Mouse (Mus musculus) left cerebral cortex, adult 18-20 months (tissue): ENCODE results near the gene Pgap2. TPM values are rescaled to one million over a fixed set of nuclear protein-coding genes. Genes with fewer than 3 reads are reported as not detected.

ENCODE experiments used
- DNase-seq, 2 experiments: peaks; one replicate each; pipeline ENCODE4 v3.0.0; 2021 to 2022; ENCODE audit warnings: low spot score in 2 of 2, mixed read lengths in 1 of 2
- total RNA-seq, 2 experiments: library from RNA; stranded (reverse); gene quantifications; 2 replicates each; pipeline ENCODE4 v1.2.3; 2021

Gene Pgap2
- total RNA-seq, 2 experiments from 2014 or later = 20.5 to 21.2 TPM

GRCm38 (mm10) chr7:102239591-102239990 lies 29.6 kb downstream of the Pgap2 start:
- no peak for DNase-seq

GRCm38 (mm10) chr7:102242371-102242770 lies 32.4 kb downstream of the Pgap2 start:
- DNase-seq = no peak

GRCm38 (mm10) chr7:102242917-102243316 lies 32.9 kb downstream of the Pgap2 start:
- DNase-seq = no peak

- DNase-seq = no peak
Measured at GRCm38 (mm10) chr7:102243870-102244269, 33.9 kb downstream of the Pgap2 start.

GRCm38 (mm10) chr7:102244782-102245535 lies 35.0 kb downstream of the Pgap2 start:
- DNase-seq = no peak

GRCm38 (mm10) chr7:102245775-102246174 lies 35.8 kb downstream of the Pgap2 start:
- DNase-seq = no peak

- no peak for DNase-seq
Measured at GRCm38 (mm10) chr7:102246265-102246664, 36.3 kb downstream of the Pgap2 start.

- DNase-seq = no peak
Measured at GRCm38 (mm10) chr7:102246956-102247797, 37.2 kb downstream of the Pgap2 start.

GRCm38 (mm10) chr7:102248691-102249404 lies 38.8 kb downstream of the Pgap2 start:
- no peak for DNase-seq

GRCm38 (mm10) chr7:102249531-102249895 lies 39.5 kb downstream of the Pgap2 start:
- DNase-seq = peak in 1 of 2 experiments; percentile 22

GRCm38 (mm10) chr7:102249896-102250630 lies 40.1 kb downstream of the Pgap2 start:
- DNase-seq = peak; percentile 38 to 67

GRCm38 (mm10) chr7:102250631-102251214 lies 40.7 kb downstream of the Pgap2 start:
- peak; percentile 90 for DNase-seq

GRCm38 (mm10) chr7:102253631-102254030 lies 43.6 kb downstream of the Pgap2 start:
- no peak for DNase-seq

GRCm38 (mm10) chr7:102255954-102256353 lies 45.9 kb downstream of the Pgap2 start, which contains the start of gene Rhog:
Gene Rhog (minus strand): TSS chr7:102256054.
- DNase-seq = no peak

GRCm38 (mm10) chr7:102256636-102257035 lies 46.6 kb downstream of the Pgap2 start:
- no peak for DNase-seq

GRCm38 (mm10) chr7:102258189-102258588 lies 48.2 kb downstream of the Pgap2 start:
- DNase-seq = peak; percentile 77 to 86

- no peak for DNase-seq
Measured at GRCm38 (mm10) chr7:102258753-102259152, 48.7 kb downstream of the Pgap2 start.

GRCm38 (mm10) chr7:102259716-102260479 lies 49.9 kb downstream of the Pgap2 start:
- no peak for DNase-seq

- DNase-seq = no peak
Measured at GRCm38 (mm10) chr7:102260518-102260917, 50.5 kb downstream of the Pgap2 start.

GRCm38 (mm10) chr7:102263020-102263419 lies 53.0 kb downstream of the Pgap2 start:
- DNase-seq = no peak
